Mouse (Mus musculus) lung, postnatal 4 days (tissue): ENCODE measurements at regions not wholly inside any gene's neighbourhood (a gene's known extent, or its start where the extent isn't known, plus 50 kb on each side); places are given as distances from the start of the nearest gene placed in this dataset.
A peak's percentile ranks its signal among the peaks of the same experiment; 100 is the strongest.

Experiments used
- DNase-seq, 2 experiments: peaks; one replicate each; pipeline ENCODE4 v3.0.0; 2021

GRCm38 (mm10) chr2:79138368-79139109, 116.7 kb upstream of the Itga4 start:
- no peak for DNase-seq

GRCm38 (mm10) chr2:79141961-79142360, 113.3 kb upstream of the Itga4 start:
- no peak for DNase-seq

GRCm38 (mm10) chr2:79143196-79143595, 112.0 kb upstream of the Itga4 start:
- DNase-seq = no peak

DNA sequence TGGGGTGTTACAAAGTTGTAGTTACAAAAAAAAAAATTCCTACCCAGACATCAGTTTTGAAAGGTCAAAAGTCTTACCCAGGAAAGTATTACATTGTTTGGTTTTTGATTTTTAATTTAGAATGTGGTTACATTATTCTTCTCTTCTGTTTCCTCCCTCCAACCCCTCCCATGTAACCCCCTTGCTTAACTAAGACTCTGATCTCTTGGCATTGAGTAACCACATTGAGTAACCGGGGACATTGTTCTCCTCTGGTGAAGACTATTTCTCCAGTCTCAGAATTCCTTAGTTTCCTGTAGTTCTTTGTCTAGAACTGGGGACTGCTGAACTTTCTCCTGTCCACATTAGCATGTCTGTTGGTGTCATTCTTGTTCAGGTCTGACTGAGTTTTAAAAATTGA, 109.3 kb upstream of the Itga4 start:
- DNase-seq = no peak

GRCm38 (mm10) chr2:79146563-79146962, 108.7 kb upstream of the Itga4 start:
- no peak for DNase-seq

GRCm38 (mm10) chr2:79149012-79149698, 106.1 kb upstream of the Itga4 start:
- peak; percentile 57 to 63 for DNase-seq

DNA sequence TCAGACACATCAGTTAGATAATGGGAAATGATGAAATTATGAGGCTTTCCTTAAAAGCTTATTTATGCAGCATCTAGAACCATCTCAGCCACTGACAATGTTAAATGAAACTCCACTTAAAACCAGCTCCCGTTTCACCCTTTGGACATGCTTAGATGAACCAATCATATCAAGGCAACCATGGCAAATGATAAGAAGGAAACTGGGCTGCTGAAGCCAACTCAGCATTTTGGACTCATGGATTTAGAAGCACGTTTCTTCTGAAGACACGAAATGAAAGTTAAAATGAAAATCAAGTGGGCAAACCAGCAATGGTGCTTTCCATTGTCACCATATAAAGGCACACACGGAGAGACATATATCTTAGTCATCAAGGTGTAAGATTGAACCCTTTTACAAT, 103.6 kb upstream of the Itga4 start:
- no peak for DNase-seq

GRCm38 (mm10) chr2:79152031-79152694, 103.1 kb upstream of the Itga4 start:
- no peak for DNase-seq

DNA sequence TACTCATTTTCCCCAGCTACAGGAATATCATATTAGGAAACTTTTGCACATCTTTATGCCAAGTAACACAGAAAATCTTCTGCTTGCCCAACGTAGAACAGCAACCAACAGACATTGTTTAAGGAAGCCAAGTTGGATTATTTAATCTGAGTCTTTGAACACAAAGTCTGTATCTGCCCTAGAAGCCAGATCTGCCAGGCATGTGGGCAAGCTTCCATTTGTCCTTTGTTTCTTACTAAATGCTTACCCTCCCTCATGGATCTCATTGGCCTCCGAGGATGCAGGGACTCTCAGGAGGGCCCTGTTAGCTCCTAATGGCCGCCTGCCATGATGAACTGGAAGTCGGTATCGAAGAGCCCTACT, 102.5 kb upstream of the Itga4 start:
- no peak for DNase-seq

GRCm38 (mm10) chr2:79153070-79153469, 102.2 kb upstream of the Itga4 start:
- DNase-seq = no peak

DNA sequence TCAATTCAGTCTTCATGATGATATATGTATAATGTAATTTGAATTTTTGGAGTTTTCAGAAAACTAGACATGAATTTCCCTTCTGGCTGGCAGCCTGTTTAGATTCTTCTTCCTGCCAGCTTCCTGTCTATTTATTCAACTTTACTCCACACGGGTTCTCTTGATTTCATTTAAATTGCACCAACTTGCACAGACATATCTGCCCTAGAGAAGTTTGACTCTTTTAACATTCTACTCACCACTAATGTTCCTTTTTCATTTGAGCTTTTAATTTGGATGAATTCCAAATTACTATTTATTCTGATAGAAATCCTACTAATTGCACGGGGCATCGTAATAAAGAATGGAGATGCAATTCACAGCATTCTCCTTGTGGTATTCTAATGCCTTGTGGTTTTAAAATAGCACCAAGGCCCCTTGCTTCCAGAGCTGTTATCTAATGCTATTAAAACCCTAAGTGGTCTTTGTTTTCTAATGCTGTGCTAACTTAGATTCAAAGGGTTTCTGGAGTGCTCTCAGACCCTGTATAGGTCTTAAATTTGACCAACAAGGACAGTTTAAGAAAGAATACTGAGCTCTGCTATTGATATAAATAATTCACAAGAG, 96.7 kb upstream of the Itga4 start:
- DNase-seq = no peak

DNA sequence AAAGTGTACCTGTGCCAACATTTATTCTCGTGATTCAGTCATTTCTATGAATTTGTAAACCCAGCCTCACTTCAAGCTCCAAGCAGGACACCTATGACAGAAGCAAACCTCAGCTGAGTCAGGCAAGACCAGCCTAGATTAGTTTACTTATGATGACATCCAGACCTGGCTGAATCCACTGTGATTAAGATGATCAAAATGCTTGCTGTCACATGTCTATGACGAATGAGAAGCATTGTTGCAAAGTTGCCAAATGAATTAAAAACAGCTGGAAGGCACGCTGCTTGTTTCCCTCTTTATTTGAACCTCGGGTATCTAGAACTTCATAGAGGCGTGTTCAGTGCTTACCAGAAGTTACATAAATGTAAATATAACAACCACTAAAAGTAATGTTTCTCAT, 95.9 kb upstream of the Itga4 start:
- DNase-seq = no peak

GRCm38 (mm10) chr2:79172967-79173919, 82.0 kb upstream of the Itga4 start:
- DNase-seq = no peak

- no peak for DNase-seq
These were observed 80.9 kb upstream of the Itga4 start for GRCm38 (mm10) chr2:79174282-79174681.

GRCm38 (mm10) chr2:79180782-79181181, 74.4 kb upstream of the Itga4 start:
- no peak for DNase-seq

- peak; percentile 17 to 45 for DNase-seq
These were observed 72.1 kb upstream of the Itga4 start for GRCm38 (mm10) chr2:79183034-79183630.

DNA sequence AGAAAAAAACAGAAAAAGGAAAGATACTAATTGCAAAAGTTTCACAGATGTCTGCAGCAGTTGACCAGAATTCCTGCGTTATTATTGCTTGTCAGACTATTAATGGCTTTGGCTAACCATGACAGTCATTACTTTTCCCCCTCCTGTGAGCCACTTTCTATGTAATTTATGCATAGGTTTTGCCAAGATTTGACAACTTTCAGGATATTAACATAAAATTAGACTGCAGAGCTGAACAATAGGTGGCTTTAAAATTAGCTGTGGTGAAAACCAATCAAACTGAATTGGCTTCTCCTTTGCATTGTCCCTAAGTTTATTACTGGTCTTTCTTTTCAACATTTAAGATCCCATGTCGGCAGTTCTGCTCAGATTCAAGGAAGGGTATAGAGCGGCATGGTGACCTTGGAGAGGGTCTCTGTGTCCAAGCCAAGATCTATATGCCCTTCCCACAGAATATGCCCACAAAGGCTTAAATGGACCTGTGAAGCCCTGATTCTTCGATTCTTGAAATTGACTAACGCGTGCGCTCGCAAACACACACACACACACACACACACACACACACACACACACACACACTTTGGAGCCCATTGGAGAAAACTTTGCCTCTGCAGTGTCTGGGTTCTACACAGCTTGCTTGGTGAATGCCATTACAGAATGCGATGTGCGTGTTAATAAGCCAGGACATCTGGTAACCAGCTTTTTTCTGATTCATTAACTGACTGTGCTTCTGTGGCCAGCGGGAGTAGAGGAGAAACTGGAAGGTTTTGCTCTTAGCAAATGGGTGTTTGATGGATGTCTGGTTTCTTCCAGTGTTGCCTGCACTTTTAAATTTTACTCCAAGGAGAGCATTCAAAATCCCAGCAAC, 69.8 kb upstream of the Itga4 start:
- no peak for DNase-seq

- no peak for DNase-seq
These were observed 68.3 kb upstream of the Itga4 start for GRCm38 (mm10) chr2:79186878-79187277.

- no peak for DNase-seq
These were observed 66.6 kb upstream of the Itga4 start for GRCm38 (mm10) chr2:79188511-79189193.

- peak; percentile 28 to 30 for DNase-seq
These were observed 61.4 kb upstream of the Itga4 start for GRCm38 (mm10) chr2:79193851-79194250.
